Comparison of ENCODE assay signal across 8 mouse cellular contexts in genomic region chr11:90665161-90665560, GRCm38 (mm10). TPM values are rescaled to one million over a fixed set of nuclear protein-coding genes. Genes with fewer than 3 reads are reported as not detected.
DNase-seq lines count a peak whose midpoint lies in the region; ATAC-seq and TF ChIP-seq lines count a peak whose summit lies in the region.

No protein-coding gene starts in this region.

- H3K4me2 ChIP-seq in heart, embryonic 16.5 days (ENCODE audit: low read depth, low read length), result peak overlapping the region; percentile 32; the same call in 1 of the 2 replicates
- H3K4me2 ChIP-seq in limb, embryonic 15.5 days, result peak overlapping the region; percentile 17; the same call in 1 of the 2 replicates
- no peak overlapping the region for H3K4me2 ChIP-seq in myocyte (ENCODE audit: low read depth)

- H3K9ac ChIP-seq in heart, embryonic 16.5 days (ENCODE audit: low read length), result 0 out of 2 replicates have a peak overlapping the region, but pooled peaks have one; percentile 13
- H3K9ac ChIP-seq in limb, embryonic 15.5 days, result no peak overlapping the region

- no peaks in the 10 kb centered on the region for H3K79me2 ChIP-seq in myocyte (ENCODE audit: control insufficient read depth, insufficient read depth)

- H3K9me3 ChIP-seq in heart, embryonic 10.5 days, result no peaks in the 10 kb centered on the region
- no peaks in the 10 kb centered on the region for H3K9me3 ChIP-seq in heart, embryonic 16.5 days (replicated peaks; ENCODE audit: control insufficient read depth, low read length)
- H3K9me3 ChIP-seq in limb, embryonic 15.5 days, result no peaks in the 10 kb centered on the region

- no peak overlapping the region for H3ac ChIP-seq in myocyte (ENCODE audit: control insufficient read depth, insufficient read length)

- no peaks in the 10 kb centered on the region for H3K27me3 ChIP-seq in heart, embryonic 10.5 days (ENCODE audit: insufficient read depth, poor library complexity, severe bottlenecking)
- no peaks in the 10 kb centered on the region for H3K27me3 ChIP-seq in heart, embryonic 16.5 days (ENCODE audit: control insufficient read depth, insufficient read depth, low read length)
- no peaks in the 10 kb centered on the region for H3K27me3 ChIP-seq in limb, embryonic 15.5 days
- H3K27me3 ChIP-seq in myocyte (ENCODE audit: control insufficient read depth, insufficient read depth, insufficient read length), result no peaks in the 10 kb centered on the region

- H3K36me3 ChIP-seq in heart, embryonic 10.5 days, result peaks cover 42% of the 10 kb centered on the region
- peaks cover 8% of the 10 kb centered on the region for H3K36me3 ChIP-seq in heart, embryonic 16.5 days (ENCODE audit: control insufficient read depth, insufficient read depth)
- H3K36me3 ChIP-seq in limb, embryonic 15.5 days, result peaks cover 7% of the 10 kb centered on the region
- no peaks in the 10 kb centered on the region for H3K36me3 ChIP-seq in myocyte (ENCODE audit: control insufficient read depth, insufficient read depth)

- intact Hi-C loops in heart, postnatal 36 days (cut with DNase I), result no loop called here

- no peak for TF ChIP-seq POLR2A in myocyte (IDR thresholded peaks at IDR 0.05; ENCODE audit: insufficient read length, low read depth)

- peaks cover 37% of the 10 kb centered on the region for H3K4me1 ChIP-seq in heart, embryonic 10.5 days
- H3K4me1 ChIP-seq in heart, embryonic 16.5 days (ENCODE audit: control insufficient read depth, insufficient read depth, low read length), result peaks cover 22% of the 10 kb centered on the region
- H3K4me1 ChIP-seq in limb, embryonic 15.5 days, result peaks cover 38% of the 10 kb centered on the region

- peak overlapping the region; percentile 82 for H3K27ac ChIP-seq in heart, embryonic 10.5 days
- peak overlapping the region; percentile 47 for H3K27ac ChIP-seq in heart, embryonic 16.5 days (ENCODE audit: low read length)
- H3K27ac ChIP-seq in limb, embryonic 15.5 days, result peak overlapping the region; percentile 84

- no peak for DNase-seq in heart, embryonic 10.5 days (ENCODE audit: low spot score)
- DNase-seq in heart, postnatal 36 days, result no peak
- DNase-seq in embryo, embryonic 10 days (ENCODE audit: low spot score), result peak; percentile 45
- DNase-seq in cerebellum, adult 8-10 months, result no peak
- DNase-seq in cerebellum, postnatal 36 days, result no peak

- no peak overlapping the region; the same call in 1 of the 2 replicates for H3K4me3 ChIP-seq in heart, embryonic 10.5 days
- H3K4me3 ChIP-seq in heart, embryonic 16.5 days (ENCODE audit: low read length), result no peak overlapping the region
- no peak overlapping the region for H3K4me3 ChIP-seq in limb, embryonic 15.5 days
- no peak overlapping the region for H3K4me3 ChIP-seq in myocyte

- WGBS in heart, embryonic 10.5 days, result 8% methylated on average over 6 of the region's 6 CpGs
- WGBS in heart, embryonic 16.5 days, result 20% methylated on average over 6 of the region's 6 CpGs
- 3% methylated on average over 6 of the region's 6 CpGs for WGBS in limb, embryonic 15.5 days

- peak; percentile 35; the same call in 1 of the 2 replicates for ATAC-seq in heart, embryonic 16.5 days (replicated peaks; ENCODE audit: extremely low read depth, insufficient read depth, low FRiP score)
- ATAC-seq in limb, embryonic 15.5 days (ENCODE audit: insufficient number of reproducible peaks, low FRiP score, low TSS enrichment, low read depth), result peak; percentile 87; the same call in 1 of the 2 replicates

TF ChIP-seq in myocyte, 11 proteins besides CTCF, POLR2A, EP300 and RAD21:
- TF ChIP-seq MYOG (IDR thresholded peaks at IDR 0.05; ENCODE audit: control insufficient read depth in 1 of 3, insufficient read depth in 1 of 3, insufficient read length in 2 of 3, low read depth in 2 of 3) (peak in 2 of 3 experiments; percentile 47 to 55), SRF (IDR thresholded peaks at IDR 0.05; ENCODE audit: control insufficient read depth, insufficient read length, low read depth) (no peak), TCF12 (IDR thresholded peaks at IDR 0.05; ENCODE audit: insufficient read depth, poor library complexity, severe bottlenecking) (no peak), MYOD1 (IDR thresholded peaks at IDR 0.05; ENCODE audit: control insufficient read depth in 1 of 3, insufficient read length in 2 of 3, low read depth in 2 of 3) (peak in 2 of 3 experiments; percentile 36 to 53)

RNA-seq across cellular contexts. Expression of gene Tom1l1, which starts 23.0 kb away (rescaled TPM):
- 37.9 and 44.6 TPM in 2 replicates for polyA plus RNA-seq in heart, embryonic 10.5 days (2016; fragmentation: Nextera tagmentation; extraction: Ambion mirVana)
- total RNA-seq in heart, postnatal 36 days (2021), result 10 to 100 TPM; 17.6 to 17.7 TPM
- 28.7 and 31.2 TPM in 2 replicates for polyA plus RNA-seq in heart, embryonic 16.5 days (2015; fragmentation: Nextera tagmentation; extraction: Ambion mirVana)
- 33.5 and 35.9 TPM in 2 replicates for polyA plus RNA-seq in limb, embryonic 15.5 days (2015; fragmentation: Nextera tagmentation; extraction: Ambion mirVana)
- 2.7 TPM for polyA plus RNA-seq in myocyte (2012; fragmentation: generic; extraction: Trizol)

RNA-seq across cellular contexts. Expression of gene Cox11, which starts 27.2 kb away (rescaled TPM):
- polyA plus RNA-seq in heart, embryonic 10.5 days (2016; fragmentation: Nextera tagmentation; extraction: Ambion mirVana), result 39.4 and 48.3 TPM in 2 replicates
- 10 to 100 TPM; 24.2 to 24.3 TPM for total RNA-seq in heart, postnatal 36 days (2021)
- polyA plus RNA-seq in heart, embryonic 16.5 days (2015; fragmentation: Nextera tagmentation; extraction: Ambion mirVana), result 40.4 and 41.0 TPM in 2 replicates
- polyA plus RNA-seq in limb, embryonic 15.5 days (2015; fragmentation: Nextera tagmentation; extraction: Ambion mirVana), result 30.5 and 37.2 TPM in 2 replicates
- 12.4 TPM for polyA plus RNA-seq in myocyte (2012; fragmentation: generic; extraction: Trizol)

RNA-seq across cellular contexts. Expression of gene Stxbp4, which starts 27.3 kb away (rescaled TPM):
- 16.6 and 25.3 TPM in 2 replicates for polyA plus RNA-seq in heart, embryonic 10.5 days (2016; fragmentation: Nextera tagmentation; extraction: Ambion mirVana)
- total RNA-seq in heart, postnatal 36 days (2021), result 1 to 10 TPM; 5.0 to 5.3 TPM
- polyA plus RNA-seq in heart, embryonic 16.5 days (2015; fragmentation: Nextera tagmentation; extraction: Ambion mirVana), result 11.6 and 12.1 TPM in 2 replicates
- 21.0 and 22.1 TPM in 2 replicates for polyA plus RNA-seq in limb, embryonic 15.5 days (2015; fragmentation: Nextera tagmentation; extraction: Ambion mirVana)
- polyA plus RNA-seq in myocyte (2012; fragmentation: generic; extraction: Trizol), result 2.9 TPM
